Mouse (Mus musculus) liver, embryonic 11.5 days (tissue): Measurements from ENCODE around the gene Grm4. TPM values are rescaled to one million over a fixed set of nuclear protein-coding genes. Genes with fewer than 3 reads are reported as not detected.

Experiments
- ATAC-seq: fragments of 200-750 bp; cut with Nextera tagmentation; replicated peaks from 2 replicates; pipeline ENCODE4 v1.8.0; 2017; ENCODE audit warnings: moderate number of reproducible peaks, mild to moderate bottlenecking, moderate TSS enrichment, moderate library complexity; ENCODE audit not compliant: low FRiP score
- DNase-seq: peaks from one replicate; pipeline ENCODE4 v3.0.0-alpha.2; 2017; ENCODE audit warnings: low spot score
- H3K27ac ChIP-seq: fragments of 300-500 bp; sonication (generic); 2 replicates; pipeline ENCODE4 v1.5.1; 2014; ENCODE audit warnings: mild to moderate bottlenecking, low read depth, low read length, control low read depth
- H3K27me3 ChIP-seq: fragments of 300-500 bp; sonication (generic); replicated peaks from 2 replicates; pipeline ENCODE4 v1.6.1; 2014; ENCODE audit warnings: low read length, mixed read lengths; ENCODE audit not compliant: control insufficient read depth, insufficient read depth
- H3K36me3 ChIP-seq: fragments of 300-500 bp; sonication (generic); 2 replicates; pipeline ENCODE4 v1.6.1; 2014; ENCODE audit warnings: mild to moderate bottlenecking, low read length, moderate library complexity, mixed read lengths; ENCODE audit not compliant: control insufficient read depth, insufficient read depth
- H3K4me1 ChIP-seq: fragments of 300-500 bp; sonication (generic); replicated peaks from 2 replicates; pipeline ENCODE4 v1.6.1; 2014; ENCODE audit warnings: low read length, mixed read lengths; ENCODE audit not compliant: control insufficient read depth, insufficient read depth
- H3K4me2 ChIP-seq: fragments of 300-500 bp; sonication (generic); 2 replicates; pipeline ENCODE4 v1.6.1; 2014; ENCODE audit warnings: mild to moderate bottlenecking, control low read depth, moderate library complexity
- H3K4me3 ChIP-seq: fragments of 300-500 bp; sonication (generic); 2 replicates; pipeline ENCODE4 v1.5.1; 2014; ENCODE audit warnings: low read depth, low read length, control low read depth
- H3K9ac ChIP-seq: fragments of 300-500 bp; sonication (generic); 2 replicates; pipeline ENCODE4 v1.6.1; 2014; ENCODE audit warnings: low read depth, low read length, control low read depth
- H3K9me3 ChIP-seq: fragments of 300-500 bp; sonication (generic); 2 replicates; pipeline ENCODE4 v1.6.1; 2016; ENCODE audit warnings: low read length, inconsistent platforms, mixed read lengths; ENCODE audit not compliant: control insufficient read depth
- WGBS: fragments of 180-500 bp; shearing (Covaris S2); extraction: QIAGEN DNeasy Blood & Tissue Kit; methylation state at CpG from one replicate; pipeline ENCODE4 v1.1.7; 2014; 5-methylcytosine and 5-hydroxymethylcytosine counted together
- polyA plus RNA-seq: library from polyadenylated mRNA; unstranded; fragments of >200 nt; fragmentation: Nextera tagmentation; extraction: Ambion mirVana; gene quantifications from 2 replicates; pipeline ENCODE4 v1.2.1, GENCODE M21; 2014

Grm4 gene
- polyA plus RNA-seq, 1 experiment from 2014 or later = 0.18 TPM

DNA sequence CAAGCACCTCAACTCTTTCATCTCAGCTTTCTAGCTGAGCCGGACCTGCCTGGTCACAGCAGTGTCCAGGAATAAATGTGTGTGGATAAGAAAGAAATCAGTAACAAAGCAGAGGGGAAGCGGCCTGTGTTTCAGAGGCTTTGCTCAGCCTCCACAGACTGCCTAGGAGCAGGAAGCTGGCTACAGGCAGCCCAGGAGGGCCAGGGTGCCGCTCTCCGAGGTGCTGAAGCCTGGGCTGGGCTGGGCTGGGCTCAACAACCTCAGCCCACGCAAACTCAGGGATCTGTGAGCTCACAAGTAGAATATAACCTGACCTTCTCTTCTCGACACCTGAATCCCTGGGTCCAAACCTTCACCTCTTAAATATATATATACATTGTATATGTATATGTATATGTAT, 54.6 kb downstream of the Grm4 start:
- H3K4me2 ChIP-seq = no peak overlapping the region
- H3K4me1 ChIP-seq = no peaks in the 10 kb centered on the region
- H3K9me3 ChIP-seq = no peaks in the 10 kb centered on the region
- WGBS = 16% methylated on average over 6 of the region's 6 CpGs
- no peak overlapping the region for H3K4me3 ChIP-seq
- H3K27me3 ChIP-seq = no peaks in the 10 kb centered on the region
- H3K9ac ChIP-seq = no peak overlapping the region
- DNase-seq (peak; percentile 63), ATAC-seq (no peak)
- H3K36me3 ChIP-seq = no peaks in the 10 kb centered on the region
- no peak overlapping the region for H3K27ac ChIP-seq

DNA sequence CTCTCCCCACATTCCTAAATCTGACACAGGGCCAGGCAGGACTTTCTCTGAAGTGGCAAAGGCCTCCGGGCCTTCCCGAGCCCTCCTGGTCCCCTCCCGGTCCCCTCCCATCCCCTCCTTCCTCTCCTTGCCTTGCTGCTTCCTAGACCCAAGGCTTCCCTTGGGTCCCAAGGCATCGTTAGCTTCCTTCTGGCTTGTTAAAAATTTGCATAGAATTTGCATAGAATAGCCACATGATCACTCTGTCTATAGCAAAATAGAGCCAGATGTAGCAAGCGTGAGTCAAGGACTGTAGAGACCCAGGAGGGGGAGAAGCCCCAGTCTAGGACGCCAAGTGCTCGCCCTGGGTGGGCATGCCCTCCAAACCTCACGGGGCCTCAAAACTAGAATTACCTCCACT, 55.3 kb downstream of the Grm4 start:
- Histone ChIP-seq H3K4me1 (no peaks in the 10 kb centered on the region), H3K4me2 (no peak overlapping the region), H3K9ac (no peak overlapping the region), H3K36me3 (no peaks in the 10 kb centered on the region), H3K27me3 (no peaks in the 10 kb centered on the region), H3K4me3 (no peak overlapping the region), H3K9me3 (no peaks in the 10 kb centered on the region), H3K27ac (no peak overlapping the region)
- WGBS = 70% methylated on average over 8 of the region's 8 CpGs
- ATAC-seq = no peak
- DNase-seq = no peak

DNA sequence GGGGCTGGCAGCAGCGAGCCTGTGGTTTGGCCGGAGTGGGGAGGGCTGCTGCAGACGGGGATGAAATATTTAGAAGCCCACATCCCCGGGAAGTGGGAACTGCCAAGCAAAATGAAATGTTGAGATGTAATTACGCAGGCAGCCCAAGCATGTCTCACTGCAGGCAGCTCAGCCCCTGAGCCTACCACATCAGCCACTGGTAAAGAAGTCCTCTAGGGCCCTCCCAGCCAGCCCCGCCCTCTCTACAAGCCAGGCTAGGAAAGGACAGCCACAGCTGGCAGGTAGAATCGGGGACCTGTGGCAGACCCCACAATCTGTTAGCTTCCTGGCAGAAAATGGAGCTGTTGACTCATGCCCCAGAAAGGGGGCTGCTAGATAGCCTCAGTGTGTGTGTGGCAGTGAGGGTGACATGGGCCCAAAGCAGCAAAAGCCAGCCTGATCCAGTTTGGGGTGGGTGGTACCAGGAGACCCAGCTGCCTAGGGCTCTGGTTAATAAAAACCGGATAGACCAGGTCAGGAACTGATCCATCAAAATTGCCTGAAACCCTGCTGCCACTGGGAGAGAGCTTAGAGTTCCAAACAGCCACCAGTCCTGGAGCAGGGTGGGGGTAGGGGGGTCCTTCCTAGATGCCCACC, 56.8 kb downstream of the Grm4 start:
- ATAC-seq (no peak), DNase-seq (no peak)
- Histone ChIP-seq H3K4me3 (no peak overlapping the region), H3K9ac (no peak overlapping the region), H3K9me3 (no peaks in the 10 kb centered on the region), H3K27me3 (0 out of 2 replicates have a peak, but pooled peaks cover under 1% of the 10 kb centered on the region), H3K4me2 (no peak overlapping the region), H3K4me1 (no peaks in the 10 kb centered on the region), H3K27ac (no peak overlapping the region), H3K36me3 (no peaks in the 10 kb centered on the region)
- 60% methylated on average over 8 of the region's 8 CpGs for WGBS

DNA sequence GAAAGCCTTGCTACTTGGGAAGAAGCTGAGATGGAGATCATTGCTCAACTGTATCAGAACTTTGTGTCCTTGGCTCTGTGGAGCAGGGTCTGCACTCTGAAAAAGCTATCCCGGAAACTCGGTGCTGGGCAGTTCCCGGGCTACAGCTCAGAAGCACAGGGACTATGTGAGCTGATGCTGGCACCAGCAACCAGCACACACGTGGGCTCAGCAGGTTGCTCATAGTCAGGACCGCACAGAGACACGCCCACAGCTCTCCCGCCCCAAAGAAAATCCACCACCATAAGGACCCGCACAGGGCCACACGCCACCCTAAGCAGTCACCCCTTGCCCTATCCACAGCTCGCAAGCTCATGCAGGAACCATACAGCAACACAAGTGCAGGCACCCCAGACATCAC, 61.2 kb downstream of the Grm4 start:
- Histone ChIP-seq H3K27me3 (0 out of 2 replicates have a peak, but pooled peaks cover 2% of the 10 kb centered on the region), H3K4me1 (no peaks in the 10 kb centered on the region), H3K36me3 (no peaks in the 10 kb centered on the region), H3K9ac (no peak overlapping the region), H3K27ac (no peak overlapping the region), H3K4me3 (no peak overlapping the region), H3K9me3 (no peaks in the 10 kb centered on the region), H3K4me2 (no peak overlapping the region)
- DNase-seq (no peak), ATAC-seq (no peak)
- WGBS = 77% methylated on average over 10 of the region's 10 CpGs

DNA sequence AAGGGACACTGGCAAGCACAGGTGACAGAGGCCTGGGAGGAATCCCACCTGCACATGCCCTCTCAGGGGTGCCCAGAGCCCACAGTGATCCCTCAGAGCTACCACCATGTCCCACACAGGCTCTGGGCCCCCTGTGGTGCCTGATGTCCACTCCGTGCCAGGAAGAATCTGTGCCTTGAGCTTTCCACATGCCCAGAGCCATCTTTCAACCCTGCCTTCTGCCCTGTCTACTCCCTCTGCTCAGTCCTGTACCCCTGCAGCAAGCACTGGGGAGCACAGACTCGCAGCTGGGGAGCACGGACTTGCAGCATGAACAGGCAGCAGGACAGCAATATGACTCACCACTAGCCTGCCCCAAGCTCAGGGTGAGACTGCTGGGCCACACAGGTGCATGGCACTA, 62.0 kb downstream of the Grm4 start:
- Histone ChIP-seq H3K4me3 (no peak overlapping the region), H3K9me3 (no peaks in the 10 kb centered on the region), H3K27me3 (0 out of 2 replicates have a peak, but pooled peaks cover 2% of the 10 kb centered on the region), H3K9ac (no peak overlapping the region), H3K36me3 (no peaks in the 10 kb centered on the region), H3K27ac (no peak overlapping the region), H3K4me2 (no peak overlapping the region), H3K4me1 (no peaks in the 10 kb centered on the region)
- DNase-seq (no peak), ATAC-seq (no peak)
- WGBS = 76% methylated on average over 3 of the region's 3 CpGs

DNA sequence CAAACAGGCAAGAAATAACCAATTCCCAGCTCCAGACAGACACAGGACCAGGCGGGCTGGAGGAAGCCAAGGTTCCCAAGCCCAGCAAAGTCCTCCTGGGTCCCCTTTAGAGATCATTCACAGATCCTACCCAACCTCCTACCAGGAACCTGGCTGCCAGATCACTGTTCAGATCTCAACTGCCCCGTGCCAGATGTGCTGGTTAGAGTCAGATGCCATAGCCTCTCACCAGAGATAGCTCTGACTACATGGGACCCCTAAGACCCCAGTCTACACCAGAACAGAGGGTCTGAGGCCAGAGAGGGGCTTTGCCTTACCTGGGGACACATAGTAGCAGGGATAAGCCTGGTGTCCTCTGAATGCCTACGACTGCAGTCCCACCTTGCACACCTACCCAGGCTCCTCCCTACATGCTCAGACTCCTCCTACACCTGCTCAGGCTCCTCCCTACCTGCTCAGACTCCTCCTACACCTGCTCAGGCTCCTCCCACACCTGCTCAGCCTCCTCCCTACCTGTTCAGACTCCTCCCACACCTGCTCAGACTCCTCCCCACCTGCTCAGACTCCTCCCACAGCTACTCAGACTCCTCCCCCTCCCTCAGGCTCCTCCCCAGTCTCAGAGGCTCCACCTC, 63.2 kb downstream of the Grm4 start:
- no peak; the same call in 1 of the 2 replicates for ATAC-seq
- Histone ChIP-seq H3K9me3 (no peaks in the 10 kb centered on the region), H3K4me3 (no peak overlapping the region), H3K9ac (no peak overlapping the region), H3K27me3 (0 out of 2 replicates have a peak, but pooled peaks cover 5% of the 10 kb centered on the region), H3K36me3 (no peaks in the 10 kb centered on the region), H3K27ac (no peak overlapping the region), H3K4me1 (no peaks in the 10 kb centered on the region), H3K4me2 (no peak overlapping the region)
- 67% methylated on average over 3 of the region's 3 CpGs for WGBS
- no peak for DNase-seq

DNA sequence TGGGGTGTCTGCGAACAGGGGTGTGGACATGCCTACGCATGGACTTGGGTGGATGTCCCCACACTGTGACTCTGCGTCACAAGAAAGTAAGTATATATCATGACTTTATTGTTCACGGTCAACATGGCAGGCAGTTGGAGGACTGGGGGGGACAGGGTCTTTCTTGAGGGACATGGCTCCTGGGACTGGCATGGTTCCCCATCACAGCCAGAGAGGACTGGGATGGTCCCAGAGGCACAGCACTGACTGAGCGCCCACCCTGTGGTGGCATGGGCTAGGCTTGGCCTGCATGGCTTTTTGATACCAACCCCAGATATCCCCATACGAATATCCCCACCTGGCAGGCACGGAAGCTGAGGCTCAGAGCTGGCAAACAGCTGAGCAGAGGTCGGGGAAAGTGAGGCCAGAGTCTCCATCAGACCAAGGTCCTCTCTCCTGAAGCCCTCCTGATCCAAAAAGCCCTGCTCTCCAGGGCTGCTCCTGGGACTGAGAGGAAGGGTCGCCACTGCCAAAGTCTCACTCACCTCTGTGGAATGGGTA, 64.1 kb downstream of the Grm4 start:
- Histone ChIP-seq H3K9me3 (no peaks in the 10 kb centered on the region), H3K27ac (no peak overlapping the region), H3K27me3 (0 out of 2 replicates have a peak, but pooled peaks cover 5% of the 10 kb centered on the region), H3K4me2 (no peak overlapping the region), H3K4me3 (no peak overlapping the region), H3K36me3 (no peaks in the 10 kb centered on the region), H3K4me1 (no peaks in the 10 kb centered on the region), H3K9ac (no peak overlapping the region)
- ATAC-seq (no peak), DNase-seq (no peak)
- 78% methylated on average over 9 of the region's 9 CpGs for WGBS

DNA sequence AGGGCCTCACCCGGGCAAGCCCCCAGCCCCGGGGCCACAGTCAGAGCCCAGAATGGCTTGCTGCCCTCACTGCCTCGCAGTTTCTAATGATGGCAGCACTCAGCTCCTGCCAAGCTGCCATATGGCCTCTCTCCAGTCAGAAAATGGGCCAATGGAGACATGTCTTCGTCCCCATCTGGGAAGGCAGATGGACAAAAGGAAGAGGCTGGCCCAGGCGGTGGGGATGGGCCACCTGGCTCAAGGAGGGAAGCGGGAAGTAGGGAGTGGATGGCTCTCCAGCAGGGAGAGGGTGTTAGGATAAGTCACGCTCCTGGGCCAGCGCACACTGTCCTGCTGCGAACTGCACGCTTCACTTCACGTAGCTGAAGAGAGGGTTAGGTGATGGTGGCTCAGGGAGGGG, 64.8 kb downstream of the Grm4 start:
- Histone ChIP-seq H3K9ac (no peak overlapping the region), H3K4me2 (no peak overlapping the region), H3K36me3 (no peaks in the 10 kb centered on the region), H3K27ac (no peak overlapping the region), H3K4me1 (no peaks in the 10 kb centered on the region), H3K9me3 (no peaks in the 10 kb centered on the region), H3K4me3 (no peak overlapping the region), H3K27me3 (0 out of 2 replicates have a peak, but pooled peaks cover 5% of the 10 kb centered on the region)
- WGBS = 80% methylated on average over 11 of the region's 11 CpGs
- no peak for ATAC-seq
- DNase-seq = no peak
